In genomic region chr7:144238409-144238808, GRCm38 (mm10) we compare ENCODE assay signal across 8 mouse cellular contexts.
DNase-seq lines count a peak whose midpoint lies in the region; ATAC-seq and TF ChIP-seq lines count a peak whose summit lies in the region.

No protein-coding gene starts in this region.

- WGBS in hindbrain, embryonic 12.5 days = 29% methylated on average over 12 of the region's 12 CpGs
- 28% methylated on average over 12 of the region's 12 CpGs for WGBS in limb, embryonic 14.5 days

- DNase-seq in MN1 (ENCODE audit: low spot score) = peak; percentile 16
- DNase-seq in adrenal gland, postnatal 36 days = peak; percentile 73 to 78
- DNase-seq in limb, embryonic 14.5 days (ENCODE audit: low spot score) = peak; percentile 68
- DNase-seq in cerebellum, adult 9-11 months = no peak
- no peak for DNase-seq in testis, postnatal 14 days (ENCODE audit: low spot score)
- no peak for DNase-seq in cerebellum, postnatal 4 days (ENCODE audit: low spot score in 2 of 2)

- H3K4me3 ChIP-seq in hindbrain, embryonic 12.5 days = no peak overlapping the region
- no peak overlapping the region for H3K4me3 ChIP-seq in limb, embryonic 14.5 days (replicated peaks; ENCODE audit: low read length)

- no peak overlapping the region for H3K9ac ChIP-seq in hindbrain, embryonic 12.5 days
- no peak overlapping the region for H3K9ac ChIP-seq in limb, embryonic 14.5 days (ENCODE audit: low read depth, low read length, severe bottlenecking)

- H3K27me3 ChIP-seq in hindbrain, embryonic 12.5 days = peaks cover 13% of the 10 kb centered on the region; the same call in 1 of the 2 replicates
- no peaks in the 10 kb centered on the region for H3K27me3 ChIP-seq in limb, embryonic 14.5 days (ENCODE audit: control insufficient read depth, insufficient read depth, low read length)

- no peak for TF ChIP-seq POLR2A in limb, embryonic 14.5 days (IDR thresholded peaks at IDR 0.05; ENCODE audit: borderline replicate concordance, extremely low read depth, insufficient read depth, insufficient read length)

- H3K4me1 ChIP-seq in hindbrain, embryonic 12.5 days = peaks cover 31% of the 10 kb centered on the region
- H3K4me1 ChIP-seq in limb, embryonic 14.5 days (ENCODE audit: control insufficient read depth, insufficient read depth, low read length) = 0 out of 2 replicates have a peak, but pooled peaks cover 3% of the 10 kb centered on the region

- no peaks in the 10 kb centered on the region for H3K36me3 ChIP-seq in hindbrain, embryonic 12.5 days
- no peaks in the 10 kb centered on the region for H3K36me3 ChIP-seq in limb, embryonic 14.5 days (ENCODE audit: control insufficient read depth, insufficient read depth, low read length)

- no peaks in the 10 kb centered on the region for H3K9me3 ChIP-seq in hindbrain, embryonic 12.5 days (replicated peaks)
- H3K9me3 ChIP-seq in limb, embryonic 14.5 days (ENCODE audit: control insufficient read depth, low read length) = no peaks in the 10 kb centered on the region

- H3K4me2 ChIP-seq in hindbrain, embryonic 12.5 days (replicated peaks) = peak overlapping the region; percentile 22
- no peak overlapping the region for H3K4me2 ChIP-seq in limb, embryonic 14.5 days (replicated peaks; ENCODE audit: low read depth, low read length, severe bottlenecking)

- H3K27ac ChIP-seq in hindbrain, embryonic 12.5 days = no peak overlapping the region
- no peak overlapping the region for H3K27ac ChIP-seq in limb, embryonic 14.5 days (replicated peaks; ENCODE audit: low read depth, low read length)

- no peak; the same call in 1 of the 2 replicates for ATAC-seq in hindbrain, embryonic 12.5 days (ENCODE audit: low FRiP score)
- ATAC-seq in limb, embryonic 14.5 days (ENCODE audit: low FRiP score, low read depth) = no peak
- no peak for ATAC-seq in granulocyte monocyte progenitor cell, adult 5-6 weeks (replicated peaks; ENCODE audit: poor library complexity, severe bottlenecking)

Comparison
In these comparisons a context has a peak if more than half of its experiments do, and no peak if none do; other contexts are left out.
1. DNase-seq: peak in MN1 (single experiment), adrenal gland, postnatal 36 days (2 of 2) and limb, embryonic 14.5 days (single experiment); none in cerebellum, adult 9-11 months (single experiment), testis, postnatal 14 days (single experiment) and cerebellum, postnatal 4 days (0 of 2).